Comparison of ENCODE assay signal across 16 mouse cellular contexts in genomic region chr8:12748183-12748582, GRCm38 (mm10). TPM values are rescaled to one million over a fixed set of nuclear protein-coding genes. Genes with fewer than 3 reads are reported as not detected.
A peak's percentile ranks its signal among the peaks of the same experiment; 100 is the strongest.
DNase-seq lines count a peak whose midpoint lies in the region.
"Had no signal": no experiment of that assay in that cellular context is flagged by ENCODE, and none has a peak within 500 bp of the region (broad histone marks: within the 10 kb centered on the region; RNA-seq: fewer than 3 reads in every experiment).

No protein-coding gene starts in this region.

- no peaks in the 10 kb centered on the region for H3K4me1 ChIP-seq in hindbrain, embryonic 10.5 days (replicated peaks)
- H3K4me1 ChIP-seq: forebrain, embryonic 13.5 days; heart, embryonic 15.5 days had no signal

- no peaks in the 10 kb centered on the region for H3K36me3 ChIP-seq in hindbrain, embryonic 10.5 days
- H3K36me3 ChIP-seq: embryonic facial prominence, embryonic 10.5 days; heart, embryonic 15.5 days had no signal

- WGBS in hindbrain, embryonic 10.5 days, result 93% methylated on average over 3 of the region's 3 CpGs

- no peaks in the 10 kb centered on the region for H3K27me3 ChIP-seq in hindbrain, embryonic 10.5 days (ENCODE audit: insufficient read depth, poor library complexity, severe bottlenecking)
- H3K27me3 ChIP-seq: forebrain, embryonic 13.5 days; heart, embryonic 15.5 days had no signal

- H3K27ac ChIP-seq in hindbrain, embryonic 10.5 days, result no peak overlapping the region
- H3K27ac ChIP-seq: embryonic facial prominence, embryonic 10.5 days; forebrain, embryonic 13.5 days; heart, embryonic 15.5 days; hindbrain, embryonic 14.5 days had no signal

- H3K9me3 ChIP-seq in hindbrain, embryonic 10.5 days, result peaks cover 6% of the 10 kb centered on the region; the same call in 1 of the 2 replicates
- H3K9me3 ChIP-seq: forebrain, embryonic 13.5 days; heart, embryonic 15.5 days had no signal

- no peak overlapping the region for H3K4me3 ChIP-seq in hindbrain, embryonic 10.5 days
- H3K4me3 ChIP-seq: embryonic facial prominence, embryonic 10.5 days; forebrain, embryonic 13.5 days; heart, embryonic 15.5 days had no signal

- DNase-seq in kidney, adult 11 months, result peak; percentile 29
- DNase-seq in kidney, adult 18-20 months, result no peak
- DNase-seq in ovary, adult 18-20 months (ENCODE audit: low spot score), result peak; percentile 38
- DNase-seq in ovary, postnatal 10 days (ENCODE audit: low spot score), result no peak
- DNase-seq in adrenal gland, postnatal 10 days, result peak; percentile 60
- DNase-seq in hindbrain, embryonic 10.5 days (ENCODE audit: low spot score), result no peak
- no peak for DNase-seq in thymus, adult 18-20 months
- DNase-seq: cerebellum, adult 2 months; cerebellum, postnatal 10 days; forebrain, postnatal 0 days; gastrocnemius, postnatal 25 days; heart, postnatal 14 days had no signal

RNA-seq across cellular contexts. Expression of gene Atp11a, which starts 8.6 kb away (rescaled TPM):
- 10 to 100 TPM; 45.9 to 53.5 TPM for total RNA-seq in adrenal gland, postnatal 10 days (2021)
- 8.5 and 8.8 TPM in 2 replicates for polyA plus RNA-seq in hindbrain, embryonic 10.5 days (2016; fragmentation: Nextera tagmentation; extraction: Ambion mirVana)

Comparison
In these comparisons a context has a peak if more than half of its experiments do, and no peak if none do; other contexts are left out.
1. DNase-seq: peak in kidney, adult 11 months (single experiment), ovary, adult 18-20 months (single experiment) and adrenal gland, postnatal 10 days (single experiment); none in kidney, adult 18-20 months (single experiment), ovary, postnatal 10 days (single experiment), hindbrain, embryonic 10.5 days (single experiment) and thymus, adult 18-20 months (0 of 2).